Mouse (Mus musculus): ENCODE results near the gene Gm42372.
"Not testable (repeated sequence)": the region's sequence is repeated elsewhere in the genome, so short reads cannot be mapped to it uniquely, and the experiment has no call there.

The Gm42372 gene

DNA sequence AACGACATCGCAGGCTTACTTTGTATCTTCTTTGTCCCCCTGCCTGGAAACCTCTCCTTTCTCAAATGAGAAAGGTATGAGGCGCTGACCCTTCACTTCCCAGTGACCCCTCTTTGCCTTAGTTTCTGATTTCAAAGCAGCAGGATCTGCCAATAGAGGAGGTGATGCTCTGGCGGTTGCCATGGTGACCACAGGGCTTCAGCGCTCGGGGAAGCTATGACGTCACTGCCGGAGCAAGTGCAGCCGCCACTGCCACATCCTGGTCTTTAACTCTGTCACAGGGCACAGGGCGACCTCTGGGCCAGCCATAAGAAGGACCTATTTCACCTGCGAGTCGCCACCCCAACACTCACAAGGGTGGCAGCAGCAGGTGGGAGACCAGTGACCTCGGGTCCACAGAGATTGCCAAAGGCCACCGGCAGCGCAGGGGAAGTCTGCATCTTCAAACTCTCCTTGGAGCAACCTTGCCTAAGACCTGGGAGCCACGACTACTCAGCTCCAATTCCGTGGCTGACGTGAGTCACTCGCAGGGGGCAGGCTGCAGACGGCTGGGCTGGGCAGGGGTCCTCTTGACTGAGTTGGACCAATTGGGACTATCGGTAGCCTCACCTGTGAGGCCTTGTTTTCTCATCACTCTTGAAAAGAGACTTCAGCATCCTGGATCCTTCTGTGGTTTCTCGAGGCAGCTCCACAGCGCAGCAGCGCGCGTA is at the start of gene Gm42372:
Gene Gm42372 (plus strand): TSS at position 228 of the 710 bp plus-strand sequence.
- DNase-seq (ENCODE audit: low spot score): no peak

DNA sequence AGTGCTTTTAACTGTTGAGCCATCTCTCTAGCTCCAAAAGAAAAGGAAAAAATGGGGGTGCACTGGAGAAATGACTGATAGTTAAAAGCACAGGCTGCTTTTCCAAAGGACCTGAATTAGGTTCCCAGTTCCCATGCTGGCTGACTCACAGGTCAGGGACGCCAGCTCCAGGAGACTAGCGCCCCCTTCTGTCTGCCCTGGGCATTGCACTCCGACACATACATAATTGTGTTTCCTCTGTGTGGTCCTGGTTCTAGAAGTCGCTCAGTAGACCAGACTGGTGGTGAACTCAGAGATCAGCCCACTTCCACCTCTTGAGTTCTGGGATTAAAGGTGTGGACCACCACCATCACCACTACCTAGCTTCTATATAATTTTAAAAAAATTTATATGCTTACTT is 45.6 kb upstream of the Gm42372 start:
- no peak for DNase-seq (ENCODE audit: low spot score)

DNA sequence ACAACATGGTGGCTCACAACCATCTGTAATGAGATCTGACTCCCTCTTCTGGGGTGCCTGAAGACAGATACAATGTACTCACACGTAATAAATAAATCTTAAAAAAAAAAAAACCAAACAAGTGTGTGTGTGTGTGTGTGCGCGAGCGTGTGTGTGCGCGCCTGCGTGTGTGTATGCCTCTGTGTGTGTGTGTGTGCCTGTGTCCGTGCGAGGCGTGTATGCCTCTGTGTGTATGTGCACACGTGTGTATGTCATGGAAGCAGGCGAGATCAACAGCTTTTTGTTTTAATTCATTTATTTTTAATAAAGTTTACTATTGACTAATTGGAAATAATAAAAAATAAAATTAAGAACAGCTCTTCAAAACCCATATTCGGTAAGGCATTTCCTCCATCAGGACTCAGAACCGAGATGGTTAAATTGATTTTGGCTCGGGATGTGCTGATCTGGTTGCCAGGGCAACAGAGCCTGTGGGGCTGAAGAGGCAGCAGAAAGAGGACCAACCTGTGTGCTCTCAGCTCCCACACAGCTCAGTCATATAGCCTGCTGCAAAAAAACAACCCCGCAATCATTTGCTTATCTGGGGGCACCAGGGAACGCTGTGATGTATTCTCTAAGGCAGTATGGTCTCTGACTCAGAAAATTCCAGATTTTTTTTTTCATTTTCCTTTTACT is 44.6 kb upstream of the Gm42372 start:
- no peak for DNase-seq (ENCODE audit: low spot score)

DNA sequence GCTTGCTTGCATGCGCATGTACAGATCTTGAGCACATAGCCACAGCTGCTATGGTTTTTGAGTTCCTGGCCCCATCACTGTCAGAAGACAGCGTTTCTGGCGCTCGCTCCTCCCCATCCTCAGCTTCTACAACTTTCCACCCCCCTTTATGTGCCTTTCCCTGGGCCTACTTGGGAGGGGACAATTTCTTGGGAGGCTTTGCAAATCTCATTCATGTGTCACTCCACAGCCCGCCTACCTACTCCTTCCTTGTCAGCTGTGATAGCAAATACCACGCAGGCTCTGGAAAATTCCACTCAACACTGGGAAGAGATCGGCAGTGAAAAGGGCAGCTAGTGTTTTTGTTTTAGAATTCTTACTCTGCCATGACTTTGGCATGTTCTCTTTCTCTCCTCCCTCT is 42.6 kb upstream of the Gm42372 start:
- no peak for DNase-seq (ENCODE audit: low spot score)

DNA sequence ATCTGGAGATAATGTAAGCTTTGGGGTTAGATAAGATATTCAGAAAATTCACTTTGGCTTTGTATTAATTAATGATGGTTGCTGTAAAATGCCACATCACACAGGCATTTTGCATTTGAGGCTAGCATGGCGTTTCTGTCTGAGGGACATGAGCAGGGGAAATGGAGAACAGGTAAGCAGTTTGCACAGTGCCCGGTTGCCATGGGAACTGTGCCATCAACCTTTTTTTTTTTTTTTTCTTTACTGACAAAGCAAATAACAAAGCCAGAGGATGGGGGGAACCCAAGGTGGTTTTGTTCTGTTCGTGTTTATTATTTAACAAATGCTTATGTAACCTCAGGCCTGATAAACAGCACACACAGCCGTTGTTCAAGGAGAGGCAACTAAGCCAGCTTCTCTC is 40.0 kb upstream of the Gm42372 start:
- DNase-seq (ENCODE audit: low spot score): no peak

DNA sequence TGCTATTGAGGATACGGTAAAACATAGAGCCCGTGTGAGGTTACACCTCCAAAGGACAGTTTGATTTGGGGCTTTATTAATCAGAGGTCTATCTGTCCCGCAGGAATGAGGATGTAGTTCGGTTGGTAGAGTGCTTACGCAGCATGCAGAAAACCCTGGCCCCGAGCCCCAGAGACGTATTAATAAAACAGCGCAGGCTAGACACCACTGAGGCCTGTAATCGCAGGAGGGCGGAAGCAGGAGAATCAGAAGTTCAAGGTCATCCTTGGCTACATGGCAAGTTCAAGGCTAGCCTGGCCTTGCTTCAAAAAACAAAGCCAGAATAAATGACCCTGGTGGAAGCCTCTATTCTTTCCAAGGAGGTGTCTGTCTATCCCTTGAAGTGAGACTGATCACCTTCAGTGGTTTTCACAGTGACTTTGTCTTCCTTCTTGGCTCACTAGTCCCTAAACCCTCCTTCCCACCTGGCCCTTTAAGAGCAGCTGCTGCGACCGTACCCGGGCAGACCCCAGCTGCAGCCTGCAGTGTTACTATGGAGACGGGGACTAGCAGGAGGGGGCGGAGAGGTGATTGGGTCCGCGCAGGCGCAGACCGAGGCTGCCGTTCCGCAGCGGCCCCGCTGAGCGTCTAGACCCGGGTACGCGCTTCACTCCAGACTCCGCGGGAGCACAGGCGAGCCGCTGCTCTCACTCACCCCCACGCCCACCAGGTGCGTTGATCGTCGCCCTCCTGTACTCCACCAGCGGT is 38.7 kb upstream of the Gm42372 start, which contains the start of gene Pnmal2:
Gene Pnmal2 (plus strand): TSS at position 622 of the 747 bp plus-strand sequence.
- DNase-seq (ENCODE audit: low spot score): peak; percentile 67

DNA sequence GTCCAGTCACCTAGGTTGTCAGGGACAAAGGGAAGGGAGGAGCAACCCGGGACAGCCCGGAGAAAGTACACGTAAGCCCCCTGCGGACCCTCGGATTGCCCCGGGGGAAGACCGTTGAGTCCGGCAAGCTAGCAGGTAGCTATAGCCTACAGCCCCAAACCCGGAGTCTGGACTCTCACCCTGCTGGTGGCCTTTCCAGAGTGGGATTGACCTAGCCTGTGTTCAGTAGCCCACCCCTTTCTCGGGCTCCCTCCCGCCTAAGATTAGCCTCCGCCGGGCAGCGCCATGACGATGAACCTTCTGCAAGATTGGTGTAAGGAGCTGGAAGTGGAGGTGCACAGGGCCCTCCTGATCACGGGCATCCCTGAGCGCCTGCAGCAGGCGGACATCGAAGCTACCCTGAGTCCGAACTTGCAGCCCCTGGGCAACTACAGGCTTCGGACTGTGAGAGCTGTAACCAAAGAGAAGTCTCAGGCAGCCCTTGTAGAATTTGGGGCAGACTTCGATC is 38.0 kb upstream of the Gm42372 start:
- DNase-seq (ENCODE audit: low spot score): no peak

DNA sequence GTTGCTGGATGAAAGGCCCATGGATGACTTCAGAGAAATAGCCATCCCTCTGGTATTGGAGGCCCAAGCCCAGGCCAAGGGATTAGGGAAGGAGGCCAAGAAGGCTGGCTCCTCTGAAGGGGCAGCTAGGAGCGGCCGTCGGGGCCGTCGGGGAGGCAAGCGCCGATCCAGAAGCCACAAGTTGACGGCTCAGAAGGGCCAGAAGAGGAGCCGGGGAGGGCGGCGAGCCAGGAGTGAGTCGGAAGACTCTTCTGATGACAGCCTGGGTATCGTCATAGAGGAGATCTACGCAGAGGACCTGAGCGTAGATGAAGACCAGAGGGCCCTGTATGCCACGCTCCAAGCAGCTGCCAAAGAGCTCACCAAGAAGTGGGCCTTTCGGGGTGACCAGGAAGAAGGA is 37.5 kb upstream of the Gm42372 start:
- DNase-seq (ENCODE audit: low spot score): no peak

DNA sequence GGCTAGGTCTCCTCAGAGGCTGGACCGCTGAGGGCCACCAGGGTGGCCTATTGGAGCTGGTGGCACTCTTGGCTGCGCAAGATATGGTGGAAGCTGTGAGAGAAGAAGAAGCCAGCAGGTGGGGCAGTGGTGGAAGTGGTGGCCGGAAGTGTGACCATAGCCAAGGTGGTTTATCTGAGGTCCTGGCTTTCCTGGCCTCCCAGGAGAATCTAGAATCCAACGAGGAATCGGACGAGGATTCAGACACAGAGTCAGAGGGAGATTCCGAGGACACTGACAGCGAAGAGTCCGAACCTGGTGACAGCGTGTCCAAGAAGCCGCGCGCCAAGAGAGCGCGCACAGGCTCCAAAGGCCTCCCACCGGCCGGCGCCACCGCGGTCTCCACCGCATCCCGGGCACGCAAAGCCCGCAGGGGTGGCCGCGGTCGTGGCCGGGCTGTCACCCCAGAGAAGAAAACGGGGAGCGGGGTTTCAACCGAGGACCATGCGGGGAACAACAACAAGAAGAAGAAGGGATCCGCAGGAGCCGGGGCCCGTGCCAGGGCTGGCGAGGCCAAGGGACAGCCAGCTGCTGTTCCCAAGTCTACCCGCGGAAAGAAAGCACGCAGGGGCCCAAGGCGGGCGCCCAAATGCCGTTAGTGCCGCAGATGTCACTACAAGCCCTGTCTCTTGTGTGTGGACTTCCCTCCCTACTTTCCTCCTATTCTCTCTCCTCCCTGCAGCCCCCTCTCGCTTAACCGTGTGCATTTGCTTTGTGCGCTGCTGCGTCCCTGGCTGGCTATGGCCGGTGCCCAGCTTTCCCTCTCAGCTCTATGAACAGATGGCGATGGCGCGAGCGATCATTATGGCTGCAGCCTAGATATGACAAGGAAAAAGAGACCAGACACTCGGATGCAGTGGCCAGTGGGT is 36.2 kb upstream of the Gm42372 start:
- DNase-seq (ENCODE audit: low spot score): no peak

DNA sequence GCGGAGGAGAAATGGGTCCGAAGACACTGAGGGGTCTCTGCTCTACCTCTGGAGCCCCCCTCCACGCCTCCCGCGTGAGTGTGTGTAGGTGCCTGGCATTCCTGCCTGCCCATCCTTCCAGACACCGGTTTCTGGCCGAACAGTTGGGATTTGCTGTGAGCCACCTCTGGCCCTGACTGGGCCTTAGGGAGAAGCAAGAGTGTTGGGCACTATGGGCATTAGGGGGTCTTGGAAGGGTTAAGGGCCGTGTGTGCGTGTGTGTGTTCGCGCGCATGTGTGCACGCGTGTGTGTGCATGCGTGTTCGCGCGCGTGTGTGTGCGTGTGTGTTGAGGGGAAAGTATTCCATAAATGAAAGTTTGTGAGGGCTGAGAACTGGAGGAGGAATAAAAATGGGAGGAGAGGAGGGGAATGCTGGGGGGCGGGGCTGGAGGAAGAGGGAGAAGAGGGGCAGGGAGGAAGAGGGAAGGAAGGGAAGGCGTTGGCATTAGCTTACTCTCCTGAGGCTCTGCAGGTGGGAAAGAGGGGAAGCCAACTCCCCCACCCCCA is 35.5 kb upstream of the Gm42372 start:
- no peak for DNase-seq (ENCODE audit: low spot score)

DNA sequence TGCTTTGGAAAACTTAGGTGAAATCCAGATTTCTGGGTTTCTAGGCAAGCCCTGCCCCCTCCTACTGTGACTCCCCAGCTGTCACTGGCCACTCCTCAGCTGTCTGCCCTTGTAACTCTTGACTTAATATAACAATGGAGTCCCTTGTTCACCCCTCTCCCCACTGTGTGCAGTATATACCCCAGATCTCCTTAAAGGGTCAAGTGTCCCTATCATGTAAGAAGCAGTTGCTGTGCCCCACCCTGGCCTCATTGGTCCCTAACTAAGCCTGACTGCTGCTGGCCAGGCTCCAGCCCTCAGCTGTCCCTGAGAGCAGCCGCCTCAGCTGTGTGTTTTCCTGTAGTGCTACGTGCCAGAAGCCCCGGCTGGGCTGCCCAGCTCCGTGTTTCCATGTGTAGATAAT is 34.9 kb upstream of the Gm42372 start:
- DNase-seq (ENCODE audit: low spot score): peak; percentile 21

DNA sequence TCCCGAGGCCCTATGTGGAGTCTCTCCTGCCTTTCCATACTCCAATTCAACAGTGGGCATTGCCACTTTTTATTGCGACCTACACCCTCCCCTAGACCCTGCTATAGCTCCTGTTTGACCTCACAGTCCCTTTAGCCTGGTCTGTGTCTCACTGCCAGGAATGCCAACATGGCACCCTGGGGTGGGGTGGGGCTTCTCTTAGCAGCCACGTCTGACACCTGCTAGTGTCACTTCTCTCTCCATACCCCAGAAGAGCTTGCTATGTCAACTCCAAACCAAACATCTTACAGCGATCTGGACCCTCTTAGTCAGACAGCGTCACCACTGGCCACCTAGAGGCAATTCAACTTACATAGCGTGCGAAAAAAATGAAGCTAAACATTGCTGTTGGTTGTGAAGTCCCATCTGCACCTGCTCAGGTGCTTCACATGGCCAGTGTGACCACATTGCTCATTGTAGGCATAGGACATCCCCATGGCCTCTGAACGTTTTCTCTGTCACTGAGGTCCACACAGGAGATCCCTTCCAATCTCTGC is 33.9 kb upstream of the Gm42372 start:
- DNase-seq (ENCODE audit: low spot score): no peak

DNA sequence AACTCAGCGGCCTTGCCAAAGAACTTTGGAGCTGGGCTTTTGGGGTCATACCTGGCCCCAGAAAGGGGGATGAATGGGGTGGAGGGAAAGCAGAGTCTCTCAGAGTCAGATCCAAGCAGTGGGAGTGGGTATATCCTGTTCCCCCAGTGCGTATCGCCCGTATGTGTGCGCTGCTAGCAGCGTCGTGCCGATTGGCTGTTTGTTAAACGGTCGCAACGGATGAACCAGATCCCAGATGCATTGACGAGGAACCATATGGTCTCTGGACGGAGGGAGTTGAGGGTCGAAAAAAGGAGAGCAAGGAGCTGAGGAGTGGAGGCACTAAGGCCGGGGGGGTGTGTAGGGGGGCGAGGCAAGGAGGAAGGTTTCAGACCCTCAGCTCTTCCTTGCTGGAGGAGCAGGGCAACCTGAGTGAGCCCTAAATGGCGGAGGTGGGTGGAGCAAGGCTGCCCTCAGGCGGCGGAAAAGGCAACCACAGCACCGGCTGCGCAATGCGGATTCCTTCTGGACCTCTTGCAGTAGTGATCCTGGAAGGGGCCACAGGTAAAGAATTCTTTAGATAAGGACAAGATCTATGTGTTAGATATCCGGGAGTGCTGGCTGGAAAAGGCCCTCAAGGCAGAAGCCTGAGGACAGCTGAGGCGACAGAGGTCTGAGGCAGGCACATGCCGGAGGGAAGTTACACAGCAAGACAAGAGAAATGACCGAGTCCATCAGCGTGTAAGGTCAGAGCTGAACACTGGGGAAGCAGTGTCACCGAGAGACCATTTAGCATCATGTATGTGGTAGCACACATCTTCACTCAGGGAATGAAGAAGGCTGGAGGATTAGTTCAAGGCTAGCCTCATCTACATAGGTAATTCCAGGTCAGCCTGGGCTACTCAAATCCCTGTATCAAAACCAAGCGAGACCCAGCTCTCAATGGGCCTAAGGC is 32.7 kb upstream of the Gm42372 start:
- DNase-seq (ENCODE audit: low spot score): peak; percentile 74

DNA sequence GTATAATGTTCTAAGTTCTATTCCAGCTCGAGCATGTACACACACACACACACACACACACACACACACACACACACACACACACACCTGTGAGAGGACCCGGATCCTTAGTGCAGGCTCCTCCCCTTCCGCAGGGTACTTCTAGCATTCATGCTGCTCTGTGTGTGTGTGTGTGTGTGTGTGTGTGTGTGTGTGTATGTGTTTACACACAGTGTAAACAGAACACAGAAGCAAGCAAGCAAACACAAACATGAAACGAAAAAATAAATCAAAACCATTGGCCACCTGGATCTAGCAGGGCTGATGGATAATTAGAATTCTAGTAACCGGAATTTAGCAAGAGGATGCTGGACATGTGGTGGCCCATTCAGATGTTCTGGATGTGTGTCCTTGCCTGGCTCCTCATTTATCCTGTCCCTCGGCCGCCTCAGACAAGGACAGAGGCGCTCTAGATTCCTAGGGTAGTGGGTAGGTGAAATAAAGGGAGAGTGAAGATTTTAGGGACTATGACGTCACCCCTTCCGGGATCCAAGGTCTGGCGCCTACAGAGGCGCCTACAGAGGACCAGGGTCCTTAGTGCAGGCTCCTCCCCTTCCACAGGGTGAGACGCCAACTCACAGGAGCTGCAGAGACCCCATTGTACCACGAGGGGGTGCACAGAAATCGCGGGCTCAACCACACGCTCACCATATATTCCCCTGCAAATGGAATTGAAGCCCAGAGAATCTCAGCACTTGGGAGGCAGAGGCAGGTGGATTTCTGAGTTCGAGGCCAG is 31.8 kb upstream of the Gm42372 start:
- DNase-seq (ENCODE audit: low spot score): peak; percentile 75

DNA sequence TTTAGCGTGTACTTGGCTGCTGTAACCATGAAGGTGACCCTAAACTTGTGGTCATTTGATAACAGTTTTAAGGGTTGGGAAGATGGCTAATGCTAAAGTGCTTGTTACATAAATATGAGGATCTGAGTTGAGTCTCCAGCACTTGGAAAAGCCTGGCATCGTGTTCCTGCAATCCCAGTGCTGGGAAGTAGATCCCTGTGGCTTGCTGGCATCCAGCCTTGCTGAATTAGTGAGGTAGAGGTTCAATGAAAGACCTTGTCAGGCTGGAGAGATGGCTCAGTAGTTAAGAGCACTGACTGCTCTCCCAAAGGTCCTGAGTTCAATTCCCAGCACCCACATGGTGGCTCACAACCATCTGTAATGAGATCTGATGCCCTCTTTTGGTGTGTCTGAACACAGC is 29.1 kb upstream of the Gm42372 start:
- not testable (repeated sequence) for DNase-seq (ENCODE audit: low spot score)

DNA sequence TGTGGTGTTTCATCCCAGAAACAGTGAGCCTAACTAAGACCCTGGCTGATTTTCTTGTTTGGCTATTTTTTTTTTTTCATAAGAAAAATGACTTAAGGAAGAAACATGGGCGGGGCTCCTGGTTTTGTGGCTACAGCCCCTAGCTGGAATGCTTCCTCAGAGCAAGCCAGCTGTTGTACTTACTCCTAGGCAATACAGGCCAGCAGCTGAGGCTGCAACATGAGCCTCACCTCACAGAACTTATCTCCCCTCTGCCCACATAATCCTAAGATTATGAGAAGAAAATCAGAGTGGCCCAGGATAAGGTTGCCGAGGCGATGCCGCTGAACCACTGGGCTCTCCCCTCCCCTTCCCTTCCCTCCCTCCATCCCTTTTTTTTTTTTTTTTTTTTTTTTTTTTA is 27.2 kb upstream of the Gm42372 start:
- DNase-seq (ENCODE audit: low spot score): no peak

DNA sequence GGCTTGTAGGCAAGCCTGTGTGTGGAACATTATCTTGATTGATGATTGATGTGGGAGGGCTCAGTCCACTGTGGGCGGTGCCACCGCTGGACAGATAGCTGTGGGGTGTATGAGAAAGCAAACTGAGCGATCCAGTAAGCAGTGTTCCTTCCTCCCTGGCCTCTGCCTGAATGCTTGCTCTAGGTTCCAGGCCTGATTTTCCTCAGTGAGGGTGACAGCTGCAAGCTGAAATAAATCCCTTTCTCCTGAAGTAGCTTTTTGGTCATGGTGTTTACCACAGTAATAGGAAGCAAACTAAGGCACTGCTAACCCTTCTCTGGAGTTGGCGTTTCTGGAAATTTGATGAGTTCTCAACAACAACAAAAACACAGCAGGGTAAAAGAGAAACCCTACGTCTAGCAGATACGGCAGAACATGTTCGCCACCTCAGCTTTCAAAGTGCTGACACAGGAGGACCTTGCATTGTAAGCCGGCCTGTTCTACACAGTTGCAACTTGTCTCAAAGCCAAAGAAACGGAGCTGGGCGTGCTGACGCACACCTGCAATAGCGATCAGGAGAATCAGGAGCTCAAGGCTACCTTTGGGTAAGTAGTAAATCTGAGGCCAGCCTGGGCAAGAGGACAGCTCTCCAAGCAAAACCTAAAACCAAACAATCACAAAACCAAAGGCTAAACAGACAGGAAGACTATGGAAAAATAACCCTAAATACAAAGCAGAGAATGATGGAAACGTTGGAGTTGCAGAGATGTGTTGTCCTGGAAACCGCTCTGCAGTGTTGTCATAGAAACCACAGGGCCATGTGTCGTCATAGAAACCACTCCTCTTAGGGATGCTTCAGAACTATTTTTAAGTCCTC is 26.2 kb upstream of the Gm42372 start:
- DNase-seq (ENCODE audit: low spot score): no peak

DNA sequence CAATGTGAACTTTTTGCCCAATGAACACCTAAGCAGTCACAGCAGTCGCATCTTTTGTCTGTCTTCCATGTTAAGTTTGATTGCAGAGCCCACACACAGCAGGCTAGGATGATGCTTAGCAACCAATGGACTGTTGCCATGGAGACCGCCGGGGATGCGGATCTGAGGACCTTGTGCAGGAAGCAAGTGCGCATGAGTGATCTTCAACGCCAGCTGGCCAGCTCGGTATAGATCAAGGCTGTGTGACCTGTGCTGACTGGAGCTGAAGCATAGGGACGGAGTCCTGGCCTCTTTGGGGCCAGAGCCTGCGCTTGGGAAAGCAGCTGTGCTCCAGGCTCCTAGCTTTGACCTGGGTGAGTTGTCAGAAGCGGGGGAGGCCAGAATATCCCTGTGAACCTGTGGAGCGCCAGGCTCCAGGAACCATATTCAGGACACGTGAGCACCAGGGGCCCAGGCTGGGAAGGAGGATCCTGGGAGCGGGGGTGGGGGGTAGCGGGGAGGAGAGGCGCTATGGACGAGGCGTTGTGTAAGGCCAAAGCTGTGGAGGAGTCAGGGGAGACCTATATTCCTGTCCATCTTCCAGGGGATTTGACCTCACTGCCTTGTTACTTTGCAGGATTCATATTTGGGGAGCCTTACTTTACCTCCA is 23.2 kb upstream of the Gm42372 start, which contains the start of gene Pnmal1:
Gene Pnmal1 (plus strand): TSS at position 141 of the 649 bp plus-strand sequence.
- DNase-seq (ENCODE audit: low spot score): no peak
